Mouse (Mus musculus) megakaryocyte-erythroid progenitor cell, adult 5-6 weeks (primary cell): ENCODE results near the gene Zp3r. TPM values are rescaled to one million over a fixed set of nuclear protein-coding genes. Genes with fewer than 3 reads are reported as not detected.
"Not testable (repeated sequence)": the region's sequence is repeated elsewhere in the genome, so short reads cannot be mapped to it uniquely, and the experiment has no call there.

Experiments used
- ATAC-seq: replicated peaks from 2 replicates; pipeline ENCODE4 v1.8.0; 2016; ENCODE audit warnings: mild to moderate bottlenecking, inconsistent platforms; ENCODE audit not compliant: severe bottlenecking, poor library complexity, low FRiP score, low TSS enrichment
- total RNA-seq, 2 experiments: library from RNA; stranded (forward) in 1 of 2; stranded (reverse) in 1 of 2; fragments of 200-1000, 215-1000 nt in 1 of 2; fragments of >200 nt in 1 of 2; fragmentation: Nextera tagmentation in 1 of 2; gene quantifications; 2 replicates each; pipeline ENCODE4 v1.2.3; 2014 to 2017

Gene Zp3r
- not detected in 2 replicates for total RNA-seq (2014; fragmentation: Nextera tagmentation)
- not detected in 2 replicates for total RNA-seq (2017)

- no peak for ATAC-seq
Measured at GRCm38 (mm10) chr1:130629521-130629920, at the start of gene Zp3r. Gene Zp3r (minus strand): TSS chr1:130629621.

GRCm38 (mm10) chr1:130678551-130678950, 49.1 kb upstream of the Zp3r start:
- ATAC-seq = no peak

- not testable (repeated sequence) for ATAC-seq
Measured at GRCm38 (mm10) chr1:130663576-130663975, 34.2 kb upstream of the Zp3r start.

GRCm38 (mm10) chr1:130661454-130661853, 32.0 kb upstream of the Zp3r start, which contains the start of gene C4bp:
Gene C4bp (minus strand): TSS chr1:130661632.
- ATAC-seq = no peak

- not testable (repeated sequence) for ATAC-seq
Measured at GRCm38 (mm10) chr1:130659641-130660040, 30.2 kb upstream of the Zp3r start.

GRCm38 (mm10) chr1:130644103-130644502, 14.7 kb upstream of the Zp3r start:
- ATAC-seq = no peak

GRCm38 (mm10) chr1:130640967-130641366, 11.5 kb upstream of the Zp3r start:
- ATAC-seq = no peak

- peak; percentile 99 for ATAC-seq
Measured at GRCm38 (mm10) chr1:130633761-130634410, 4.5 kb upstream of the Zp3r start.

- ATAC-seq = no peak
Measured at GRCm38 (mm10) chr1:130633316-130633715, 3.9 kb upstream of the Zp3r start.

- no peak for ATAC-seq
Measured at GRCm38 (mm10) chr1:130596291-130596690, 33.1 kb downstream of the Zp3r start.

- ATAC-seq = no peak
Measured at GRCm38 (mm10) chr1:130588659-130589058, 40.8 kb downstream of the Zp3r start.

GRCm38 (mm10) chr1:130576389-130576788, 53.0 kb downstream of the Zp3r start:
- ATAC-seq = no peak

GRCm38 (mm10) chr1:130575962-130576361, 53.5 kb downstream of the Zp3r start:
- no peak for ATAC-seq

GRCm38 (mm10) chr1:130551407-130552249, 77.8 kb downstream of the Zp3r start:
- ATAC-seq = 0 out of 2 replicates have a peak, but pooled peaks have one; percentile 31

- 0 out of 2 replicates have a peak, but pooled peaks have one; percentile 17 for ATAC-seq
Measured at GRCm38 (mm10) chr1:130550242-130551167, 78.9 kb downstream of the Zp3r start.

- ATAC-seq = no peak
Measured at GRCm38 (mm10) chr1:130549698-130550097, 79.7 kb downstream of the Zp3r start.

GRCm38 (mm10) chr1:130549160-130549559, 80.3 kb downstream of the Zp3r start:
- no peak for ATAC-seq

- ATAC-seq = peak; percentile 77
Measured at GRCm38 (mm10) chr1:130547674-130548429, 81.6 kb downstream of the Zp3r start.
